Mouse (Mus musculus) spleen, adult 2 months (tissue): ENCODE results near the gene Prrt2.

Experiments used
- CTCF ChIP-seq: fragments of 200-500 bp; IDR thresholded peaks from 2 replicates; pipeline ENCODE4 v1.5.1; 2011; ENCODE audit warnings: mild to moderate bottlenecking, inconsistent platforms; ENCODE audit not compliant: insufficient read depth, insufficient read length, insufficient replicate concordance; ENCODE audit errors: extremely low read depth
- POLR2A ChIP-seq: fragments of 200-500 bp; IDR thresholded peaks from 2 replicates; pipeline ENCODE4 v1.6.1; 2011; ENCODE audit warnings: low read depth, low read length, inconsistent platforms

- TF ChIP-seq CTCF (no peak), POLR2A (no peak)
Measured at GRCm38 (mm10) chr7:126981601-126982000, 39.4 kb downstream of the Prrt2 start.
